Mouse (Mus musculus): ENCODE measurements around the gene Hp. TPM values are rescaled to one million over a fixed set of nuclear protein-coding genes. Genes with fewer than 3 reads are reported as not detected.

Hp gene
- total and polyA plus RNA-seq, 2 experiments from 2014 or later: 1.2 to 2.0 TPM

DNA sequence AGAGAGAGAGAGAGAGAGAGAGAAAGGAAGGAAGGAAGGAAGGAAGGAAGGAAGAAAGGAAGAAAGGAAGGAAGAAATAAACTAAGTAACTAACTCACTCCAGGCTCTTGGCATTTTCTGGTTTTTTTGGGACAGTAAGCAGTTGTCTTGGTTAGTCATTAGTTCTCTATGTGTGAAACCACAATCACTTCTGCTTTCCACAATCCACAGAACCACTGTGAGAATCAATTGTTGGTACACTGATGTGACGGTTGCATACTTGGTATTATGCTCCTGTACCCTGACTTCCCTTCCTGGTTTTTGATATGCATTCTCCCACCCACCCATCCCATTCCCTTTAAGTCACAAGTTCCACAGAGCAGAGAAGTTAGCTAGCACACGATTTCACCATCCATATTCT, 15.1 kb downstream of the Hp start:
- TF ChIP-seq EP300 (IDR thresholded peaks at IDR 0.05; ENCODE audit: low read depth): no peak
- no peak for TF ChIP-seq CTCF (IDR thresholded peaks at IDR 0.05; ENCODE audit: low read depth)
- WGBS: 65% methylated on average over 2 of the region's 2 CpGs
- Histone ChIP-seq H3K9ac (replicated peaks; ENCODE audit: low read depth, low read length) (no peak overlapping the region), H3K36me3 (replicated peaks; ENCODE audit: control insufficient read depth, insufficient read depth, low read length) (peaks cover 42% of the 10 kb centered on the region), H3K27ac (ENCODE audit: low read depth) (no peak overlapping the region), H3K4me2 (ENCODE audit: low read depth, low read length) (peak overlapping the region; percentile 88; the same call in 1 of the 2 replicates), H3K4me1 (ENCODE audit: control insufficient read depth, insufficient read depth) (peaks cover 13% of the 10 kb centered on the region), H3K9me3 (replicated peaks; ENCODE audit: control insufficient read depth, low read length) (no peaks in the 10 kb centered on the region), H3K27me3 (ENCODE audit: control insufficient read depth, insufficient read depth, low read length) (no peaks in the 10 kb centered on the region), H3K4me3 (ENCODE audit: low read depth, low read length) (no peak overlapping the region)
- no peak for DNase-seq (ENCODE audit: low spot score)
- no peak for ATAC-seq (ENCODE audit: insufficient read depth, low read depth)

DNA sequence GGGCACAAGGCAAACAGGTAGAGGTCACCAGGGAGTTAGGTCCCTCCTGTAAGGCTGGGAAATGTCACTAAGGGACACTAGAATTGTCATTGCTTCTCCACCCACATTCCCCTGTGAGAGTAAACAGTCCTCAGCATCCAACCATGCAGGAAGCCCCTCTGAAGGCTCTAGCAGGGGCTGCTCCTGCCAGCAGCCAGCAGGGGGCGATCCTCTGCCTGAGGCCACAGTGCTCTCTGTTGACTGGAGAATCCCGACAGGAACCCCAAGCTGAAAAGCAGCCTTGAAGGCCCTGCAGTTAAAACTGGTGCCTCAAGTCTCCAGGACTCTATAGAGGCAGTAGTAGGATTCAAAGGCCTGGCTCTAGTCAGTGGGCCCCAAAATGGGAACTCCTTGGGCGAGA, 27.3 kb downstream of the Hp start:
- no peaks in the 10 kb centered on the region for H3K9me3 ChIP-seq (replicated peaks; ENCODE audit: control insufficient read depth, low read length)
- no peaks in the 10 kb centered on the region for H3K27me3 ChIP-seq (ENCODE audit: control insufficient read depth, insufficient read depth, low read length)
- H3K4me3 ChIP-seq (ENCODE audit: low read depth, low read length): no peak overlapping the region
- peaks cover 99% of the 10 kb centered on the region for H3K36me3 ChIP-seq (replicated peaks; ENCODE audit: control insufficient read depth, insufficient read depth, low read length)
- no peak overlapping the region for H3K9ac ChIP-seq (replicated peaks; ENCODE audit: low read depth, low read length)
- no peaks in the 10 kb centered on the region for H3K4me1 ChIP-seq (ENCODE audit: control insufficient read depth, insufficient read depth)
- 45% methylated on average over 3 of the region's 3 CpGs for WGBS
- DNase-seq (ENCODE audit: low spot score) (no peak), ATAC-seq (ENCODE audit: insufficient read depth, low read depth) (no peak)
- H3K4me2 ChIP-seq (ENCODE audit: low read depth, low read length): no peak overlapping the region
- H3K27ac ChIP-seq (ENCODE audit: low read depth): no peak overlapping the region
- TF ChIP-seq EP300 (IDR thresholded peaks at IDR 0.05; ENCODE audit: low read depth): no peak
- peak; percentile 41 for TF ChIP-seq CTCF (IDR thresholded peaks at IDR 0.05; ENCODE audit: low read depth)

DNA sequence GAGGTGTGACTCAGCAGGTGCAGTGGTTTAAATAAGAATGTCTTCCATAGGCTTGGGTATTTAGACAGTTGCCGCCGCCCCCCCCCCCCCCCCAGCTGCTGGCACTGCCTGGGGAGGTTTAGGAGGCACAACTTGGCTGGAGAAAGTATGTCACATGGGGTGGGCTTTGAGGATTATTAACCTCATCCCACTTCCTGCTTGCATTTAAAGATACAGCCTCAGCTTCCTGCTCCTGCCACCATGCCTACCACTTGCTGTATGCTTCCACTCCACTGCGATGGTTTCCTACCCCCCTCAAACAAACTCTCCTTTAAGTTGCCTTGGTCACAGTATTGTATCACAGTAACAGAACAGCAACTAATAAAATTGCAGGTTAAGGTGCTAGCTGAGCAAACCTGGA, 34.9 kb downstream of the Hp start:
- no peak for TF ChIP-seq EP300 (IDR thresholded peaks at IDR 0.05; ENCODE audit: low read depth)
- no peak for TF ChIP-seq CTCF (IDR thresholded peaks at IDR 0.05; ENCODE audit: low read depth)
- Histone ChIP-seq H3K4me2 (ENCODE audit: low read depth, low read length) (no peak overlapping the region), H3K9ac (replicated peaks; ENCODE audit: low read depth, low read length) (no peak overlapping the region), H3K9me3 (replicated peaks; ENCODE audit: control insufficient read depth, low read length) (no peaks in the 10 kb centered on the region), H3K4me3 (ENCODE audit: low read depth, low read length) (no peak overlapping the region), H3K36me3 (replicated peaks; ENCODE audit: control insufficient read depth, insufficient read depth, low read length) (peaks cover 26% of the 10 kb centered on the region), H3K27ac (ENCODE audit: low read depth) (no peak overlapping the region), H3K27me3 (ENCODE audit: control insufficient read depth, insufficient read depth, low read length) (no peaks in the 10 kb centered on the region), H3K4me1 (ENCODE audit: control insufficient read depth, insufficient read depth) (no peaks in the 10 kb centered on the region)
- ATAC-seq (ENCODE audit: insufficient read depth, low read depth) (no peak), DNase-seq (ENCODE audit: low spot score) (no peak)
- WGBS: 62% methylated on average over 1 of the region's 3 CpGs

DNA sequence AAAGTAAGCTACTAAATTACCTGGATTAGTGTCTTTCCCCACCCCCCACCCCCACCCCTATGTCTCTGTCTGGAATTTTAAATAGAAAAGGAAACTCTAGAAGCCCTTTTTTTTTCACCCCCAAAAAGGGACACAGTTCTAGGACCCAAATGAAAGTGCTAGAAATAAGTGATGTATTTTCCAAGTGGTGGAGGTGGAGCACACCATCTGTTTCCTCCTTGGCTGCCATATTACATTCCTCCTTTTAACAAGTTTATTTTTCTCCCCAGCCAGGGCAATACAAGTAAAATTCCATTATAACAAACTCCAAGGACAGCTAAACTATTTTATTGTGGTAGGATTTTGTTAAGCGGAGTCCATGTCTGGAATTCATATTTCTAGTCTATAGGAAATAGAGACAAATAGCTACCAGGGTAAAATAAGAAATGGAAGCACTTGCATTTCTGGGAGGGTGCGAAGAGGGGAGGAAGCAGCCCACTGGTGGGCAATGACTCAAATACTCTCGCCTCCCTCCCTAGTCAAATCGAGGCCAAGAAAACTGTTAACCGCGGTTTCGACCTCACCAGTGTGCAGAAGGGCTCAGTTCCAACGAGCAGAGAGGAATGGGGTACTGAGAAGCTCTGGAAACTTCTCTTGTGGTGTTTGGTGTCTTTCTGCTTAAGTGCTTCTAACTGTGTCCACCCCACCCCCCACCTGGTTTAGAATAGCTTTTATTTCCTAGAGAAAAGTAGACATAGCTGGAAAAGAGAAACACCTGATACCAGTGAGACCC, 36.0 kb downstream of the Hp start:
- no peaks in the 10 kb centered on the region for H3K9me3 ChIP-seq (replicated peaks; ENCODE audit: control insufficient read depth, low read length)
- no peak overlapping the region for H3K4me2 ChIP-seq (ENCODE audit: low read depth, low read length)
- no peak overlapping the region for H3K27ac ChIP-seq (ENCODE audit: low read depth)
- H3K27me3 ChIP-seq (ENCODE audit: control insufficient read depth, insufficient read depth, low read length): no peaks in the 10 kb centered on the region
- DNase-seq (ENCODE audit: low spot score) (no peak), ATAC-seq (ENCODE audit: insufficient read depth, low read depth) (no peak)
- H3K36me3 ChIP-seq (replicated peaks; ENCODE audit: control insufficient read depth, insufficient read depth, low read length): peaks cover 15% of the 10 kb centered on the region
- WGBS: 63% methylated on average over 8 of the region's 8 CpGs
- H3K9ac ChIP-seq (replicated peaks; ENCODE audit: low read depth, low read length): no peak overlapping the region
- no peak overlapping the region for H3K4me3 ChIP-seq (ENCODE audit: low read depth, low read length)
- TF ChIP-seq CTCF (IDR thresholded peaks at IDR 0.05; ENCODE audit: low read depth): no peak
- TF ChIP-seq EP300 (IDR thresholded peaks at IDR 0.05; ENCODE audit: low read depth): no peak
- H3K4me1 ChIP-seq (ENCODE audit: control insufficient read depth, insufficient read depth): no peaks in the 10 kb centered on the region

DNA sequence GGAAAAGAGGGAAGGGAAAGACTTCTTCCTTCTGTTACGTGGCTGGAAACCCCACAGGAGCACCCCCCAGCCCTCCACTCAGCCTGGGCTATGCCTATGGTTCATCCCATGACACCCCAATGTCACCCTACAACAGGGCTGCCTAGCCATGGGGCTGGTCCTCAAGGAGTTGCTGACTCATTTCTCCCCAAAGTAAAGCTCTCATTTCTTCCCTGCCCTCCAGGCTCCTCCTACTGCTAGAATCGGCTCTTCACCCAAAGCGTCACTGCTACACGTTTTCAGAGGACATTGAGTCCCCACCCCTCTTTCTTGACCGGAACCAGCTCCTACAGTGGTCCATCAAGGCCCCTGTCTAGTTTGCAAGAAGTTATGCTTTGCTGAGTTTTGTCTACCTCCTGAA, 36.8 kb downstream of the Hp start:
- WGBS: 65% methylated on average over 5 of the region's 5 CpGs
- Histone ChIP-seq H3K4me3 (ENCODE audit: low read depth, low read length) (no peak overlapping the region), H3K4me2 (ENCODE audit: low read depth, low read length) (no peak overlapping the region), H3K27ac (ENCODE audit: low read depth) (no peak overlapping the region), H3K9ac (replicated peaks; ENCODE audit: low read depth, low read length) (no peak overlapping the region), H3K9me3 (replicated peaks; ENCODE audit: control insufficient read depth, low read length) (no peaks in the 10 kb centered on the region), H3K27me3 (ENCODE audit: control insufficient read depth, insufficient read depth, low read length) (no peaks in the 10 kb centered on the region), H3K4me1 (ENCODE audit: control insufficient read depth, insufficient read depth) (no peaks in the 10 kb centered on the region), H3K36me3 (replicated peaks; ENCODE audit: control insufficient read depth, insufficient read depth, low read length) (0 out of 2 replicates have a peak, but pooled peaks cover 7% of the 10 kb centered on the region)
- DNase-seq (ENCODE audit: low spot score) (no peak), ATAC-seq (ENCODE audit: insufficient read depth, low read depth) (no peak)
- TF ChIP-seq CTCF (IDR thresholded peaks at IDR 0.05; ENCODE audit: low read depth): no peak

DNA sequence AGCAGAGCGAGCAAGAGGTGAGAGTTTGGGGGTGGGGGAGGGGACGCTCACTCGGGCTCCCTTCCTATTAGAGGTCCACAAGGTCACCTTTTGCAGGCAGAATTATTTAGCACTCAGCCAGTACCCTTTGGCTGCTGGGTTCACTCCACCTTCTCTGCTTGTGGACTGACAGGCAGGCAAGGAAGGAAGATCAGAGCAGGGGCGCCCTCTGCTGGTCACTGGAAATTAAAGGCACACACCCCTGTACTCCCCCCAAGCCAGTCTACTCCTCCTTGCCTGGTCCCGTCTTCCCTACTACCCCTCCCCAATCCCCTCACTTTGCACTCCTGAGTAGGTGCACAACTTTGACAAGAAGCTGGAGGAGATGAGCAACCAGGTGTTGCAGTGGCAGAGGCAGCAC, 42.3 kb downstream of the Hp start:
- Histone ChIP-seq H3K4me3 (ENCODE audit: low read depth, low read length) (no peak overlapping the region), H3K4me2 (ENCODE audit: low read depth, low read length) (peak overlapping the region; percentile 12; the same call in 1 of the 2 replicates), H3K4me1 (ENCODE audit: control insufficient read depth, insufficient read depth) (no peaks in the 10 kb centered on the region), H3K27me3 (ENCODE audit: control insufficient read depth, insufficient read depth, low read length) (no peaks in the 10 kb centered on the region), H3K9me3 (replicated peaks; ENCODE audit: control insufficient read depth, low read length) (no peaks in the 10 kb centered on the region), H3K36me3 (replicated peaks; ENCODE audit: control insufficient read depth, insufficient read depth, low read length) (no peaks in the 10 kb centered on the region), H3K27ac (ENCODE audit: low read depth) (no peak overlapping the region), H3K9ac (replicated peaks; ENCODE audit: low read depth, low read length) (no peak overlapping the region)
- TF ChIP-seq CTCF (IDR thresholded peaks at IDR 0.05; ENCODE audit: low read depth) (peak; percentile 73), EP300 (IDR thresholded peaks at IDR 0.05; ENCODE audit: low read depth) (no peak)
- ATAC-seq (ENCODE audit: insufficient read depth, low read depth) (peak; percentile 83), DNase-seq (ENCODE audit: low spot score) (peak; percentile 81)
- 3% methylated on average over 5 of the region's 5 CpGs for WGBS
